Mouse (Mus musculus): ENCODE data around the gene B4galt1. TPM values are rescaled to one million over a fixed set of nuclear protein-coding genes. Genes with fewer than 3 reads are reported as not detected.

B4galt1 gene
- total RNA-seq (2023; ENCODE audit: inconsistent age): 38.7 to 46.9 TPM (median 44.5 TPM) in 4 replicates

GRCm38 (mm10) chr4:40853565-40854386 is at the start of gene B4galt1:
B4galt1 (minus strand) TSS chr4:40854005.

GRCm38 (mm10) chr4:40757780-40758420 is 95.9 kb downstream of the B4galt1 start, which contains the start of gene Smu1:
Smu1 (minus strand) TSS chr4:40757923.

Other genes starting within 250 kb of the B4galt1 start
- gene Aptx, start 150.8 kb downstream of the B4galt1 start, total RNA-seq (2023; ENCODE audit: inconsistent age): 27.8 to 31.4 TPM (median 29.2 TPM) in 4 replicates
- 336 to 421 TPM (median 341 TPM) in 4 replicates for gene Dnaja1, start 131.9 kb downstream of the B4galt1 start, total RNA-seq (2023; ENCODE audit: inconsistent age)
- gene Smu1, start 96.1 kb downstream of the B4galt1 start, total RNA-seq (2023; ENCODE audit: inconsistent age): 80.4 to 88.6 TPM (median 83.2 TPM) in 4 replicates
- not detected in 4 replicates for gene Spink4, start 66.0 kb upstream of the B4galt1 start, total RNA-seq (2023; ENCODE audit: inconsistent age)
- gene Bag1, start 94.3 kb upstream of the B4galt1 start, total RNA-seq (2023; ENCODE audit: inconsistent age): 67.1 to 76.2 TPM (median 69.8 TPM) in 4 replicates
- 39.0 to 41.9 TPM (median 41.0 TPM) in 4 replicates for gene Chmp5, start 94.4 kb upstream of the B4galt1 start, total RNA-seq (2023; ENCODE audit: inconsistent age)
- gene Nfx1, start 116.9 kb upstream of the B4galt1 start, total RNA-seq (2023; ENCODE audit: inconsistent age): 88.4 to 105 TPM (median 96.2 TPM) in 4 replicates
- gene Aqp7, start 194.1 kb upstream of the B4galt1 start, total RNA-seq (2023; ENCODE audit: inconsistent age): not detected in 4 replicates
- 0.96 to 2.1 TPM (median 1.0 TPM) in 3 of 4 replicates, not detected in the other for gene Aqp3, start 244.2 kb upstream of the B4galt1 start, total RNA-seq (2023; ENCODE audit: inconsistent age)